ENCODE assay signal across 17 mouse cellular contexts in the genomic region with DNA sequence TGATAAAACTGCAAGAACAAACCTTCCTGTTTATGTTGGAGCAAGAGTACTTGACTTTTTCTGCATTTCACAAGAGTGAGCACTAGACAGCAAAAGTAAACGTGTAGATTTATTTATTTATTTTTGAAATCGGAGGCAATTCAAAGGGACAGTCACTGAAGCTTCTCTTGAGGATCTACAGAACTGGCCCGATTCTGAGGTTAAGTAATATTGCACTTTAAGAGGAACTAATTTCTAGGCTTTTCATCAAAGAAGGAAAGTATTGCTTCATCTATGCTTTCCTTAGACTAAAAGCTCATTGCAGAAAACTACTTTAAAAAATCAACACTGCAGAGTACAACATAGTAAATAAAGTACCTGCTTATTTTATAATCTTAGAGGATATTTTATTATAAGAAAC.
"Had no signal": no experiment of that assay in that cellular context is flagged by ENCODE, and none has a peak within 500 bp of the region (broad histone marks: within the 10 kb centered on the region; RNA-seq: fewer than 3 reads in every experiment).

No protein-coding gene starts in this region.

- H3K27me3 ChIP-seq: liver, embryonic 12.5 days; lung, embryonic 15.5 days; midbrain, embryonic 12.5 days; neural tube, embryonic 13.5 days; neural tube, embryonic 15.5 days; stomach, embryonic 15.5 days had no signal

- H3K4me1 ChIP-seq: lung, embryonic 15.5 days; midbrain, embryonic 10.5 days; midbrain, embryonic 12.5 days; neural tube, embryonic 13.5 days; neural tube, embryonic 15.5 days; stomach, embryonic 15.5 days had no signal

- H3K9ac ChIP-seq: liver, embryonic 12.5 days; liver, embryonic 14.5 days; lung, embryonic 15.5 days; midbrain, embryonic 12.5 days; neural tube, embryonic 13.5 days; neural tube, embryonic 15.5 days; stomach, embryonic 15.5 days had no signal

- DNase-seq: lung, adult 18-20 months; lung, postnatal 10 days; midbrain, embryonic 14.5 days; right cerebral cortex, postnatal 14 days; thymus, adult 2 months; thymus, postnatal 36 days had no signal

- ATAC-seq: liver, embryonic 12.5 days; midbrain, embryonic 16.5 days had no signal

- H3K4me3 ChIP-seq: liver, embryonic 12.5 days; lung, embryonic 15.5 days; midbrain, embryonic 10.5 days; midbrain, embryonic 12.5 days; myocyte; neural tube, embryonic 13.5 days; neural tube, embryonic 15.5 days; stomach, embryonic 15.5 days had no signal

- H3K4me2 ChIP-seq: liver, embryonic 12.5 days; lung, embryonic 15.5 days; midbrain, embryonic 12.5 days; neural tube, embryonic 13.5 days; neural tube, embryonic 15.5 days; stomach, embryonic 15.5 days had no signal

- H3K27ac ChIP-seq: liver, embryonic 12.5 days; liver, embryonic 14.5 days; lung, embryonic 15.5 days; midbrain, embryonic 10.5 days; midbrain, embryonic 12.5 days; neural tube, embryonic 13.5 days; neural tube, embryonic 15.5 days; stomach, embryonic 15.5 days; stomach, postnatal 0 days had no signal

- H3K9me3 ChIP-seq: liver, embryonic 12.5 days; lung, embryonic 15.5 days; midbrain, embryonic 10.5 days; midbrain, embryonic 12.5 days; neural tube, embryonic 13.5 days; neural tube, embryonic 15.5 days; stomach, embryonic 15.5 days had no signal
